Mouse (Mus musculus) liver, embryonic 13.5 days (tissue): ENCODE measurements around the gene Gm12248. TPM values are rescaled to one million over a fixed set of nuclear protein-coding genes. Genes with fewer than 3 reads are reported as not detected.

Experiments used
- ATAC-seq: fragments of 200-750 bp; cut with Nextera tagmentation; 2 replicates; pipeline ENCODE4 v1.8.0; 2017; ENCODE audit warnings: low read depth, mild to moderate bottlenecking, moderate number of reproducible peaks, moderate library complexity
- DNase-seq: peaks from one replicate; pipeline ENCODE4 v3.0.0; 2022
- H3K27ac ChIP-seq: fragments of 300-500 bp; sonication (generic); 2 replicates; pipeline ENCODE4 v1.5.1; 2015; ENCODE audit warnings: moderate library complexity, mild to moderate bottlenecking, inconsistent platforms
- H3K27me3 ChIP-seq: fragments of 300-500 bp; sonication (generic); 2 replicates; pipeline ENCODE4 v1.6.1; 2015; ENCODE audit warnings: mild to moderate bottlenecking, inconsistent platforms
- H3K36me3 ChIP-seq: fragments of 300-500 bp; sonication (generic); 2 replicates; pipeline ENCODE4 v1.6.1; 2015; ENCODE audit warnings: mild to moderate bottlenecking, inconsistent platforms
- H3K4me1 ChIP-seq: fragments of 300-500 bp; sonication (generic); replicated peaks from 2 replicates; pipeline ENCODE4 v1.6.1; 2015; ENCODE audit warnings: inconsistent platforms
- H3K4me2 ChIP-seq: fragments of 300-500 bp; sonication (generic); 2 replicates; pipeline ENCODE4 v1.6.1; 2015; ENCODE audit warnings: inconsistent platforms, mild to moderate bottlenecking, moderate library complexity
- H3K4me3 ChIP-seq: fragments of 300-500 bp; sonication (generic); replicated peaks from 2 replicates; pipeline ENCODE4 v1.5.1; 2015; ENCODE audit warnings: mild to moderate bottlenecking, inconsistent platforms
- H3K9ac ChIP-seq: fragments of 300-500 bp; sonication (generic); 2 replicates; pipeline ENCODE4 v1.6.1; 2015; ENCODE audit warnings: mild to moderate bottlenecking, inconsistent platforms
- H3K9me3 ChIP-seq: fragments of 300-500 bp; sonication (generic); replicated peaks from 2 replicates; pipeline ENCODE4 v1.6.1; 2016; ENCODE audit warnings: inconsistent platforms
- WGBS: fragments of 180-500 bp; shearing (Covaris S2); methylation state at CpG from one replicate; pipeline ENCODE4 v1.1.7; 2015; ENCODE audit not compliant: insufficient replicate concordance; 5-methylcytosine and 5-hydroxymethylcytosine counted together
- polyA plus RNA-seq: library from polyadenylated mRNA; unstranded; fragments of >200 nt; fragmentation: Nextera tagmentation; extraction: Ambion mirVana; gene quantifications from 2 replicates; pipeline ENCODE4 v1.2.1, GENCODE M21; 2015

Gene Gm12248
- polyA plus RNA-seq, 1 experiment from 2014 or later: not detected

- H3K9me3 ChIP-seq: no peaks in the 10 kb centered on the region
- H3K27me3 ChIP-seq: no peaks in the 10 kb centered on the region
- H3K27ac ChIP-seq: no peak overlapping the region
- 79% methylated on average over 2 of the region's 2 CpGs for WGBS
- ATAC-seq (no peak), DNase-seq (no peak)
- no peak overlapping the region for H3K4me2 ChIP-seq
- H3K9ac ChIP-seq: no peak overlapping the region
- H3K4me3 ChIP-seq: no peak overlapping the region
- H3K36me3 ChIP-seq: peaks cover 92% of the 10 kb centered on the region
- H3K4me1 ChIP-seq: peaks cover 22% of the 10 kb centered on the region
These were observed 30.8 kb upstream of the Gm12248 start for GRCm38 (mm10) chr11:58123711-58124110.

DNA sequence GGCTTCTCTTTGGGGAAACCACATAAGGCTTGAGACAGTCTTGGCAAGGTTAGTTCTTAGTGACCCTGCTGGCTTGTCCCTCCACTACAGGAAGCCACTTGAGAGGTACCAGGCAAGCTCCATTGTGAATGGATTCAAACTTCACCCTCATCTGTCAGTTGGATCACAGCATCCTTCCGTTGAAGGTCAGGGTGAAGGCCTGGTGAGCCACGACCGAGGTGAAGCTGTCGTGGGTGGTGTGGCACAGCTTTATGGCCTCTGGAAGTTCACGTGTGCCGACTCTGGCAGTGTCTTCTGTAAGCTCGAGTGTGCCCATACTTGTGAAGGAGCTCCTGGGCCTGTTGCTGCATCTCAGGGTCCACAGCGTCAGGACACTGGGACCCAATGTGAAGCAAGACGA lies 28.4 kb upstream of the Gm12248 start:
- no peaks in the 10 kb centered on the region for H3K9me3 ChIP-seq
- no peak overlapping the region for H3K9ac ChIP-seq
- no peak overlapping the region; the same call in 1 of the 2 replicates for H3K27ac ChIP-seq
- no peaks in the 10 kb centered on the region for H3K27me3 ChIP-seq
- ATAC-seq: no peak
- H3K4me1 ChIP-seq: no peaks in the 10 kb centered on the region; the same call in 1 of the 2 replicates
- no peak overlapping the region for H3K4me2 ChIP-seq
- DNase-seq: no peak
- H3K4me3 ChIP-seq: no peak overlapping the region
- WGBS: 85% methylated on average over 9 of the region's 9 CpGs
- peaks cover 95% of the 10 kb centered on the region for H3K36me3 ChIP-seq

GRCm38 (mm10) chr11:58120655-58121054 lies 27.7 kb upstream of the Gm12248 start:
- Histone ChIP-seq H3K9me3 (no peaks in the 10 kb centered on the region), H3K9ac (no peak overlapping the region), H3K27me3 (no peaks in the 10 kb centered on the region), H3K4me1 (no peaks in the 10 kb centered on the region; the same call in 1 of the 2 replicates), H3K27ac (no peak overlapping the region), H3K4me3 (no peak overlapping the region), H3K4me2 (no peak overlapping the region), H3K36me3 (peaks cover 95% of the 10 kb centered on the region)
- 77% methylated on average over 3 of the region's 3 CpGs for WGBS
- ATAC-seq (no peak), DNase-seq (no peak)

GRCm38 (mm10) chr11:58117044-58117652 lies 24.2 kb upstream of the Gm12248 start:
- Histone ChIP-seq H3K4me2 (no peak overlapping the region), H3K9ac (no peak overlapping the region), H3K4me3 (no peak overlapping the region), H3K4me1 (no peaks in the 10 kb centered on the region; the same call in 1 of the 2 replicates), H3K27me3 (no peaks in the 10 kb centered on the region), H3K36me3 (peaks cover 98% of the 10 kb centered on the region), H3K27ac (no peak overlapping the region), H3K9me3 (no peaks in the 10 kb centered on the region)
- 74% methylated on average over 10 of the region's 10 CpGs for WGBS
- ATAC-seq: no peak
- no peak for DNase-seq

DNA sequence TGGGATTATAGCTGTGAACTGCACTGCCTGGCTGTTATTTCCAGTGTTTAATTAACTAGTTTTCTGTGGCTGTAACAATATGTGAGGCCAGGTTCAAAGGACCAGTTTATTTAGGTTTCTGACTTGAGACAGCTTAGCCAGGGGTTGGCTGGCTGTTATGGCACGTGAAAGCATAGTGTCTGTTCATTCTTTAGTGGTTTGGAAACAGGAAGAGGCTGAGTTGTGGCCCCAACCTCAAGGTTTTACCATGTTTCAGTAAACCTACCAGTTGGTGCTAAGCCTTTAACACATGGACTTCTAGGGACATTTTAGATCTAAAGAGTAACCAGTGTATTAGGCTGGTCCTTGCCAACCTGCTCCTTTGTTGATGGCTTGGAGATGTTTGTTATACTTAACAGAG lies 23.6 kb upstream of the Gm12248 start:
- Histone ChIP-seq H3K4me2 (no peak overlapping the region), H3K9me3 (no peaks in the 10 kb centered on the region), H3K9ac (no peak overlapping the region), H3K27ac (no peak overlapping the region; the same call in 1 of the 2 replicates), H3K4me3 (no peak overlapping the region), H3K4me1 (no peaks in the 10 kb centered on the region; the same call in 1 of the 2 replicates), H3K27me3 (no peaks in the 10 kb centered on the region), H3K36me3 (peaks cover 98% of the 10 kb centered on the region)
- DNase-seq (no peak), ATAC-seq (no peak)
- 43% methylated on average over 1 of the region's 1 CpGs for WGBS

- WGBS: 74% methylated on average over 4 of the region's 4 CpGs
- Histone ChIP-seq H3K4me2 (no peak overlapping the region), H3K36me3 (peaks cover 38% of the 10 kb centered on the region), H3K4me3 (no peak overlapping the region), H3K27ac (no peak overlapping the region), H3K4me1 (peaks cover 38% of the 10 kb centered on the region), H3K9ac (no peak overlapping the region), H3K27me3 (no peaks in the 10 kb centered on the region), H3K9me3 (no peaks in the 10 kb centered on the region)
- DNase-seq: no peak
- no peak for ATAC-seq
These were observed 14.9 kb upstream of the Gm12248 start for GRCm38 (mm10) chr11:58107664-58108337.

DNA sequence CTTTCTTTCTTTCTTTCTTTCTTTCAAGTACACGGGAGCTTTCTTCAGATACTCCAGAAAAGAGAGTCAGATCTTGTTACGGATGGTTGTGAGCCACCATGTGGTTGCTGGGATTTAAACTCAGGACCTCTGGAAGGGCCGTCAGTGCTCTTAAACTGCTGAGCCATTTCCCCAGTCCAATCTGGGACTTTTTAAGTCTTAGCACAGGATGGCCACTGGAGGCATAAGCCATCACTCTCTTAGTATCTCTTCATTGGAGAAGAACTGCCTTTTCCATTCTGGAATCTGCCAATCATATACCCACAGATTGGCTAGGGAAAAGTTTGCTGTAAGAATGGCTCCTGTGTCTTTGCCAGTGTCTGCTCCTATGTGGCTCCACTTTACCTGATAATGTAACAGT lies 14.1 kb upstream of the Gm12248 start:
- H3K36me3 ChIP-seq: peaks cover 30% of the 10 kb centered on the region
- H3K4me3 ChIP-seq: no peak overlapping the region
- no peak for ATAC-seq
- no peak overlapping the region for H3K4me2 ChIP-seq
- no peak overlapping the region for H3K9ac ChIP-seq
- H3K27ac ChIP-seq: no peak overlapping the region
- no peak for DNase-seq
- H3K4me1 ChIP-seq: peaks cover 39% of the 10 kb centered on the region
- H3K9me3 ChIP-seq: no peaks in the 10 kb centered on the region
- 67% methylated on average over 3 of the region's 3 CpGs for WGBS
- H3K27me3 ChIP-seq: no peaks in the 10 kb centered on the region

GRCm38 (mm10) chr11:58104351-58104791 lies 11.4 kb upstream of the Gm12248 start:
- Histone ChIP-seq H3K36me3 (peaks cover 4% of the 10 kb centered on the region), H3K4me2 (peak overlapping the region; percentile 84), H3K27me3 (no peaks in the 10 kb centered on the region), H3K9me3 (no peaks in the 10 kb centered on the region), H3K4me1 (peaks cover 39% of the 10 kb centered on the region), H3K27ac (peak overlapping the region; percentile 90), H3K4me3 (peak overlapping the region; percentile 83), H3K9ac (peak overlapping the region; percentile 93)
- DNase-seq (no peak), ATAC-seq (peak; percentile 3)
- WGBS: under 1% methylated on average over 24 of the region's 24 CpGs

- ATAC-seq: peak; percentile 97
- H3K4me1 ChIP-seq: peaks cover 39% of the 10 kb centered on the region
- H3K4me2 ChIP-seq: peak within 1 kb of the TSS; percentile 84
- H3K27me3 ChIP-seq: 0 out of 2 replicates have a peak, but pooled peaks cover 5% of the 10 kb centered on the region
- under 1% methylated on average over 55 of the region's 55 CpGs for WGBS
- peaks cover 4% of the 10 kb centered on the region; the same call in 1 of the 2 replicates for H3K36me3 ChIP-seq
- H3K9ac ChIP-seq: peak within 1 kb of the TSS; percentile 93
- H3K27ac ChIP-seq: peak within 1 kb of the TSS; percentile 90
- no peaks in the 10 kb centered on the region for H3K9me3 ChIP-seq
- DNase-seq: peak; percentile 99
- H3K4me3 ChIP-seq: peak within 1 kb of the TSS; percentile 83
These were observed 10.9 kb upstream of the Gm12248 start, which contains the start of gene Cnot8 for GRCm38 (mm10) chr11:58103697-58104306. Gene Cnot8 (plus strand): TSS chr11:58104153.

GRCm38 (mm10) chr11:58103344-58103653 lies 10.4 kb upstream of the Gm12248 start:
- peak overlapping the region; percentile 84 for H3K4me2 ChIP-seq
- no peak for DNase-seq
- H3K4me3 ChIP-seq: peak overlapping the region; percentile 83
- 57% methylated on average over 13 of the region's 13 CpGs for WGBS
- peaks cover 10% of the 10 kb centered on the region; the same call in 1 of the 2 replicates for H3K27me3 ChIP-seq
- 0 out of 2 replicates have a peak, but pooled peaks have one; percentile 3 for ATAC-seq
- peak overlapping the region; percentile 35 for H3K27ac ChIP-seq
- 0 out of 2 replicates have a peak, but pooled peaks cover under 1% of the 10 kb centered on the region for H3K36me3 ChIP-seq
- peaks cover 39% of the 10 kb centered on the region for H3K4me1 ChIP-seq
- H3K9ac ChIP-seq: peak overlapping the region; percentile 93
- H3K9me3 ChIP-seq: no peaks in the 10 kb centered on the region

DNA sequence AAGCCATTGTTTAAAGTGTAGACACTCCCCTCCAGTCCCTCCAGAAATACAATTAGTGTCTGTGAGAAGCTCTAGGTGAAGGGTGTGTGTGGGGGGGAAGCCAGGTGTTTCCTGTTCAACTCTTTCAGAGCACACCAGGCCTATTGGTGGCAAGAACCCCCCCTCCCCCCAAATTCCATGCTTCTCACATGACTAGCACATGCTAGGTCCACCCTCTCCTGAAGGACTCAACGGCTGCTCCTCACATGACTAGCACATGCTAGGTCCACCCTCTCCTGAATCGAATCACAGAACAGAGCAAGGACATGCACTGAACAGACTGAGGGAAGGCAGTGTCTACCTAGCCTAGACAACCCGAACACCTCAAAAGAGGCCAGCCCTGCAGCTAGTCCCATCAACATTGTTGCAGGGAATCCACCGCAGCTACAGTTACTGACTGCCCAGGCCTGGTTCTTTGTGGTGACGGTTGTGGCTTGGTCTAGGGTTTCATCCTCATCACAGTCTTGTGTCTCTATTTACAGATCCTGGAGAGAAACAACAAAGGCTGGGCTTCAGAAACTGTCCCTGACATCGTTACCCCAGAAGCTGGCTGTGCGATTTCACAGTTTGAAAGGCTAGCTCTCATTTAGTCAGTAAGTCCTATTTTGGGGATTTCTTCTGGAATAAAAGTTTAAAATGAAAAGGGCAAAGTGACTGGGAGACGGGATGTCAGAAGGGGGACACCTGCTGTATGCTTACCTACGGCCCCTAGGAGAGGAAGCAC lies 9.8 kb upstream of the Gm12248 start:
- Histone ChIP-seq H3K36me3 (no peaks in the 10 kb centered on the region), H3K4me2 (peak overlapping the region; percentile 84), H3K4me1 (peaks cover 35% of the 10 kb centered on the region), H3K27ac (peak overlapping the region; percentile 35), H3K4me3 (peak overlapping the region; percentile 83; the same call in 1 of the 2 replicates), H3K9me3 (no peaks in the 10 kb centered on the region), H3K9ac (peak overlapping the region; percentile 93), H3K27me3 (peaks cover 15% of the 10 kb centered on the region)
- ATAC-seq (no peak), DNase-seq (no peak)
- WGBS: 78% methylated on average over 9 of the region's 9 CpGs
